24 mouse cellular contexts compared by ENCODE assay signal in the genomic region with DNA sequence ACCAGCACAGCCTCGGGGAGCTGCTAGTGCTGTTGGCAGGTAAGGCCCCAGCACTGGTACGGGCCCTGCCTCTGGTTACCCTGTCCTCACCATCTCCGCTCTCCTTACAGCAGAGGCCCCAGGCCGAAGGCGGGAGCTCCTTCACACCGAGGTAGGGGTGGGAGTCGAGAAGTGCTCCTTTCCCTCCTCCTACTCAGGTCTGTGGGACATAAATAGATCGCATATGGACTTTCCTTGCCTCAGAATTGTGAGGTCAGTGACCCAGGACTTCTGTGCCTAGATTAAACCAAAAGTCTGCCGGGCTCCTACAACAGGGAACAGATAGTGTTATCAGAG. TPM values are rescaled to one million over a fixed set of nuclear protein-coding genes. Genes with fewer than 3 reads are reported as not detected.
A peak's percentile ranks its signal among the peaks of the same experiment; 100 is the strongest.
DNase-seq lines count a peak whose midpoint lies in the region; ATAC-seq and TF ChIP-seq lines count a peak whose summit lies in the region.
"Had no signal": no experiment of that assay in that cellular context is flagged by ENCODE, and none has a peak within 500 bp of the region (broad histone marks: within the 10 kb centered on the region; RNA-seq: fewer than 3 reads in every experiment).

No protein-coding gene starts in this region.

- no peaks in the 10 kb centered on the region for H3K4me1 ChIP-seq in intestine, postnatal 0 days (replicated peaks; ENCODE audit: control insufficient read depth, insufficient read depth, low read length)
- peaks cover 4% of the 10 kb centered on the region; the same call in 1 of the 2 replicates for H3K4me1 ChIP-seq in intestine, embryonic 15.5 days (replicated peaks)
- H3K4me1 ChIP-seq in kidney, postnatal 0 days (replicated peaks; ENCODE audit: insufficient read depth, low read length), result peaks cover 6% of the 10 kb centered on the region; the same call in 1 of the 2 replicates

- ATAC-seq in intestine, postnatal 0 days, result 0 out of 2 replicates have a peak, but pooled peaks have one; percentile 5
- ATAC-seq in intestine, embryonic 15.5 days, result no peak
- no peak for ATAC-seq in kidney, postnatal 0 days (replicated peaks; ENCODE audit: low FRiP score, low read depth)
- ATAC-seq: forebrain, embryonic 13.5 days; forebrain, postnatal 0 days; hindbrain, postnatal 0 days had no signal

- H3K27me3 ChIP-seq in intestine, postnatal 0 days (replicated peaks; ENCODE audit: control insufficient read depth, insufficient read depth, low read length), result no peaks in the 10 kb centered on the region
- no peaks in the 10 kb centered on the region for H3K27me3 ChIP-seq in intestine, embryonic 15.5 days (replicated peaks)
- H3K27me3 ChIP-seq in kidney, postnatal 0 days (ENCODE audit: insufficient read depth, low read length), result no peaks in the 10 kb centered on the region
- H3K27me3 ChIP-seq: forebrain, embryonic 13.5 days; heart, embryonic 15.5 days; hindbrain, embryonic 13.5 days had no signal

- H3K4me2 ChIP-seq in intestine, postnatal 0 days (replicated peaks; ENCODE audit: low read depth), result peak overlapping the region; percentile 41; the same call in 1 of the 2 replicates
- H3K4me2 ChIP-seq in intestine, embryonic 15.5 days (replicated peaks), result no peak overlapping the region
- no peak overlapping the region for H3K4me2 ChIP-seq in kidney, postnatal 0 days (ENCODE audit: low read length)
- H3K4me2 ChIP-seq: forebrain, embryonic 13.5 days; heart, embryonic 15.5 days; hindbrain, embryonic 13.5 days had no signal

- no peak for TF ChIP-seq CTCF in intestine, postnatal 0 days (IDR thresholded peaks at IDR 0.05; ENCODE audit: low read depth)
- no peak for TF ChIP-seq CTCF in kidney, postnatal 0 days (IDR thresholded peaks at IDR 0.05; ENCODE audit: low read depth)

- H3K36me3 ChIP-seq in intestine, postnatal 0 days (ENCODE audit: control insufficient read depth, insufficient read depth), result peaks cover 37% of the 10 kb centered on the region
- H3K36me3 ChIP-seq in intestine, embryonic 15.5 days, result peaks cover 12% of the 10 kb centered on the region; the same call in 1 of the 2 replicates
- H3K36me3 ChIP-seq in kidney, postnatal 0 days (ENCODE audit: insufficient read depth, low read length), result peaks cover 17% of the 10 kb centered on the region; the same call in 1 of the 2 replicates

- H3K27ac ChIP-seq in intestine, postnatal 0 days (ENCODE audit: low read depth, low read length), result no peak overlapping the region
- no peak overlapping the region for H3K27ac ChIP-seq in intestine, embryonic 15.5 days
- peak overlapping the region; percentile 31; the same call in 1 of the 2 replicates for H3K27ac ChIP-seq in kidney, postnatal 0 days
- H3K27ac ChIP-seq: forebrain, embryonic 13.5 days; heart, embryonic 15.5 days; hindbrain, embryonic 13.5 days; hindbrain, postnatal 0 days had no signal

- no peak overlapping the region for H3K4me3 ChIP-seq in intestine, postnatal 0 days (ENCODE audit: low read depth, low read length)
- no peak overlapping the region for H3K4me3 ChIP-seq in intestine, embryonic 15.5 days (replicated peaks)
- no peak overlapping the region for H3K4me3 ChIP-seq in kidney, postnatal 0 days (replicated peaks; ENCODE audit: low read depth, low read length)
- H3K4me3 ChIP-seq: forebrain, embryonic 13.5 days; heart, embryonic 15.5 days; hindbrain, embryonic 13.5 days had no signal

- no peak overlapping the region for H3K9ac ChIP-seq in intestine, postnatal 0 days (ENCODE audit: low read depth, low read length)
- no peak overlapping the region for H3K9ac ChIP-seq in intestine, embryonic 15.5 days
- H3K9ac ChIP-seq in kidney, postnatal 0 days (ENCODE audit: low read depth, low read length), result no peak overlapping the region
- H3K9ac ChIP-seq: forebrain, embryonic 13.5 days; forebrain, postnatal 0 days; heart, embryonic 15.5 days; hindbrain, embryonic 13.5 days had no signal

- peak; percentile 90 for DNase-seq in heart, adult 11 months
- no peak for DNase-seq in heart, postnatal 4 days
- no peak for DNase-seq in kidney, postnatal 0 days (ENCODE audit: low spot score)
- DNase-seq in kidney, postnatal 14 days, result no peak
- no peak for DNase-seq in cerebellum, postnatal 4 days (ENCODE audit: low spot score in 2 of 2)
- DNase-seq: adrenal gland, postnatal 10 days; cerebellum, adult 11 months; cerebellum, adult 8-10 months; forebrain, postnatal 0 days; gastrocnemius, postnatal 14 days; heart, postnatal 14 days had no signal

- 60% methylated on average over 9 of the region's 9 CpGs for WGBS in intestine, postnatal 0 days
- 68% methylated on average over 9 of the region's 9 CpGs for WGBS in intestine, embryonic 15.5 days
- 41% methylated on average over 9 of the region's 9 CpGs for WGBS in kidney, postnatal 0 days

- H3K9me3 ChIP-seq in intestine, postnatal 0 days (ENCODE audit: control insufficient read depth), result no peaks in the 10 kb centered on the region
- H3K9me3 ChIP-seq in intestine, embryonic 15.5 days, result no peaks in the 10 kb centered on the region
- no peaks in the 10 kb centered on the region for H3K9me3 ChIP-seq in kidney, postnatal 0 days (replicated peaks; ENCODE audit: low read length)
- H3K9me3 ChIP-seq: forebrain, embryonic 13.5 days; heart, embryonic 15.5 days; hindbrain, embryonic 13.5 days had no signal

RNA-seq across cellular contexts. Expression of gene Ulk3, which starts 4.9 kb away (rescaled TPM):
- total RNA-seq in heart, postnatal 4 days (2021), result 10 to 100 TPM; 11.9 to 12.3 TPM
- polyA plus RNA-seq in intestine, postnatal 0 days (2015; fragmentation: Nextera tagmentation; extraction: Ambion mirVana), result 8.3 and 10.3 TPM in 2 replicates
- 16.3 and 20.4 TPM in 2 replicates for polyA plus RNA-seq in intestine, embryonic 15.5 days (2015; fragmentation: Nextera tagmentation; extraction: Ambion mirVana)
- polyA plus RNA-seq in kidney, postnatal 0 days (2015; fragmentation: Nextera tagmentation; extraction: Ambion mirVana), result 8.0 and 8.4 TPM in 2 replicates

RNA-seq across cellular contexts. Expression of gene Cplx3, which starts 11.9 kb away (rescaled TPM):
- total RNA-seq in heart, postnatal 4 days (2021), result not detected
- polyA plus RNA-seq in intestine, postnatal 0 days (2015; fragmentation: Nextera tagmentation; extraction: Ambion mirVana), result not detected in 2 replicates
- polyA plus RNA-seq in intestine, embryonic 15.5 days (2015; fragmentation: Nextera tagmentation; extraction: Ambion mirVana), result not detected in 2 replicates
- polyA plus RNA-seq in kidney, postnatal 0 days (2015; fragmentation: Nextera tagmentation; extraction: Ambion mirVana), result 0.04 TPM in 1 of 2 replicates, not detected in the other
- total RNA-seq: adrenal gland, postnatal 10 days; adrenal gland, postnatal 4 days; gastrocnemius, adult 18-20 months; gastrocnemius, postnatal 14 days; heart, adult 8-10 months; heart, postnatal 14 days; MEL had no signal
- polyA plus RNA-seq: embryonic facial prominence, embryonic 14.5 days; forebrain, embryonic 13.5 days; gonadal fat pad, adult 2 months; heart, embryonic 15.5 days had no signal

RNA-seq across cellular contexts. Expression of gene Lman1l, which starts 26.4 kb away (rescaled TPM):
- not detected for total RNA-seq in heart, postnatal 4 days (2021)
- polyA plus RNA-seq in intestine, postnatal 0 days (2015; fragmentation: Nextera tagmentation; extraction: Ambion mirVana), result not detected in 2 replicates
- polyA plus RNA-seq in intestine, embryonic 15.5 days (2015; fragmentation: Nextera tagmentation; extraction: Ambion mirVana), result not detected in 2 replicates
- not detected in 2 replicates for polyA plus RNA-seq in kidney, postnatal 0 days (2015; fragmentation: Nextera tagmentation; extraction: Ambion mirVana)
- total RNA-seq: adrenal gland, postnatal 10 days; adrenal gland, postnatal 4 days; forebrain, postnatal 0 days; gastrocnemius, adult 18-20 months; gastrocnemius, postnatal 14 days; heart, postnatal 14 days; hindbrain, postnatal 0 days had no signal
- polyA plus RNA-seq: cortical plate, adult 2 months; embryonic facial prominence, embryonic 14.5 days; forebrain, embryonic 13.5 days; forebrain, postnatal 0 days; gonadal fat pad, adult 2 months; heart, embryonic 15.5 days; hindbrain, embryonic 13.5 days; hindbrain, postnatal 0 days had no signal

RNA-seq across cellular contexts. Expression of gene Scamp2, which starts 33.4 kb away (rescaled TPM):
- 10 to 100 TPM; 34.5 to 37.0 TPM for total RNA-seq in heart, postnatal 4 days (2021)
- polyA plus RNA-seq in intestine, postnatal 0 days (2015; fragmentation: Nextera tagmentation; extraction: Ambion mirVana), result 90.2 and 92.3 TPM in 2 replicates
- polyA plus RNA-seq in intestine, embryonic 15.5 days (2015; fragmentation: Nextera tagmentation; extraction: Ambion mirVana), result 83.9 and 84.5 TPM in 2 replicates
- 100 and 104 TPM in 2 replicates for polyA plus RNA-seq in kidney, postnatal 0 days (2015; fragmentation: Nextera tagmentation; extraction: Ambion mirVana)

RNA-seq across cellular contexts. Expression of gene Mpi, which starts 41.6 kb away (rescaled TPM):
- total RNA-seq in heart, postnatal 4 days (2021), result 100 to 1,000 TPM; 122 to 125 TPM
- 22.8 and 27.5 TPM in 2 replicates for polyA plus RNA-seq in intestine, postnatal 0 days (2015; fragmentation: Nextera tagmentation; extraction: Ambion mirVana)
- polyA plus RNA-seq in intestine, embryonic 15.5 days (2015; fragmentation: Nextera tagmentation; extraction: Ambion mirVana), result 50.2 and 55.8 TPM in 2 replicates
- polyA plus RNA-seq in kidney, postnatal 0 days (2015; fragmentation: Nextera tagmentation; extraction: Ambion mirVana), result 34.5 and 35.9 TPM in 2 replicates
